ENCODE assay signal across 22 mouse cellular contexts in the genomic region with DNA sequence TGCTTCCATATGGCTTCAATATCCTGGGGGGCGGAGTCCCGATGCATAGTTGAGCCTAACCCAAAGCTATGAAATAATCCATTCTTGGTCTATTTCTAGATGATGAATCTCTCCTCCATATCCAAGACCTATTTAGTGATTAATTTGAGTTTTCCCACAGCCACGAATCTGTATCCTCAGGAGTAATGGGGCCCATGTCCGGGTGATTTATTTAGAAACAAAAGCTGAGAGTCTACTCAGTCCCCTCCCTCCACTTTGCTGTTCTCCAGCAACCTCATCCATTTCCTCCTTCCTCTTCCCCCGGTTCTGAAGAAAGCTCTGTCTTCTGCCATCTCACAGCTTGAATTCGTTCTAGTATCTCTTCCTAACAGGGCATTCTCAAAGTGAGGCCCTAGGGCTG.
DNase-seq lines count a peak whose midpoint lies in the region; ATAC-seq and TF ChIP-seq lines count a peak whose summit lies in the region.
"Had no signal": no experiment of that assay in that cellular context is flagged by ENCODE, and none has a peak within 500 bp of the region (broad histone marks: within the 10 kb centered on the region; RNA-seq: fewer than 3 reads in every experiment).

No protein-coding gene starts in this region.

- DNase-seq in gastrocnemius, adult 2 months: no peak
- no peak for DNase-seq in gastrocnemius, postnatal 25 days
- peak; percentile 56 for DNase-seq in kidney, postnatal 0 days (ENCODE audit: low spot score)
- DNase-seq in kidney, postnatal 25 days: no peak
- DNase-seq in spleen, adult 12 weeks (ENCODE audit: low spot score): no peak
- no peak for DNase-seq in heart, postnatal 10 days
- DNase-seq: adrenal gland, adult 8-10 months; cerebellum, adult 18-20 months; cerebellum, postnatal 14 days; kidney, postnatal 14 days; liver, embryonic 13.5 days; lung, adult 2 months; lung, postnatal 14 days had no signal

- peaks cover 12% of the 10 kb centered on the region for H3K4me1 ChIP-seq in kidney, postnatal 0 days (replicated peaks; ENCODE audit: insufficient read depth, low read length)
- peaks cover 23% of the 10 kb centered on the region for H3K4me1 ChIP-seq in intestine, embryonic 16.5 days (ENCODE audit: control insufficient read depth, insufficient read depth, low read length)
- H3K4me1 ChIP-seq in stomach, embryonic 15.5 days: peaks cover 4% of the 10 kb centered on the region; the same call in 1 of the 2 replicates

- H3K4me3 ChIP-seq in gastrocnemius, adult 2 months: no peak overlapping the region
- H3K4me3 ChIP-seq in kidney, postnatal 0 days (replicated peaks; ENCODE audit: low read depth, low read length): no peak overlapping the region
- no peak overlapping the region for H3K4me3 ChIP-seq in intestine, embryonic 16.5 days (ENCODE audit: low read length)
- no peak overlapping the region for H3K4me3 ChIP-seq in stomach, embryonic 15.5 days (replicated peaks)
- H3K4me3 ChIP-seq: embryonic facial prominence, embryonic 12.5 days; forebrain, embryonic 13.5 days; hindbrain, embryonic 10.5 days; left cerebral cortex, adult 2 months; liver, embryonic 13.5 days had no signal

- no peak for ATAC-seq in kidney, postnatal 0 days (replicated peaks; ENCODE audit: low FRiP score, low read depth)
- peak; percentile 36 for ATAC-seq in intestine, embryonic 16.5 days
- peak; percentile 40; the same call in 1 of the 2 replicates for ATAC-seq in stomach, embryonic 15.5 days (ENCODE audit: insufficient read depth, low FRiP score, low read depth)
- ATAC-seq: activated CD4-positive, CD25-positive, alpha-beta regulatory T cell, adult 4 months; forebrain, embryonic 13.5 days had no signal

- no peak overlapping the region for H3K9ac ChIP-seq in kidney, postnatal 0 days (ENCODE audit: low read depth, low read length)
- no peak overlapping the region for H3K9ac ChIP-seq in intestine, embryonic 16.5 days (ENCODE audit: low read depth, low read length)
- H3K9ac ChIP-seq in stomach, embryonic 15.5 days: no peak overlapping the region
- H3K9ac ChIP-seq: embryonic facial prominence, embryonic 12.5 days; forebrain, embryonic 13.5 days; liver, embryonic 13.5 days had no signal

- TF ChIP-seq CTCF in gastrocnemius, adult 2 months (IDR thresholded peaks at IDR 0.05): no peak
- TF ChIP-seq CTCF in kidney, postnatal 0 days (IDR thresholded peaks at IDR 0.05; ENCODE audit: low read depth): no peak

- H3K27me3 ChIP-seq in kidney, postnatal 0 days (ENCODE audit: insufficient read depth, low read length): no peaks in the 10 kb centered on the region
- H3K27me3 ChIP-seq in intestine, embryonic 16.5 days (replicated peaks; ENCODE audit: control insufficient read depth, insufficient read depth, low read length): no peaks in the 10 kb centered on the region
- H3K27me3 ChIP-seq in stomach, embryonic 15.5 days (replicated peaks): no peaks in the 10 kb centered on the region
- H3K27me3 ChIP-seq: embryonic facial prominence, embryonic 12.5 days; forebrain, embryonic 13.5 days; liver, embryonic 13.5 days had no signal

- 0 out of 2 replicates have a peak overlapping the region, but pooled peaks have one; percentile 8 for H3K27ac ChIP-seq in gastrocnemius, adult 2 months
- no peak overlapping the region for H3K27ac ChIP-seq in kidney, postnatal 0 days
- peak overlapping the region; percentile 53 for H3K27ac ChIP-seq in intestine, embryonic 16.5 days (ENCODE audit: low read length)
- H3K27ac ChIP-seq in stomach, embryonic 15.5 days: peak overlapping the region; percentile 28; the same call in 1 of the 2 replicates
- H3K27ac ChIP-seq: embryonic facial prominence, embryonic 12.5 days; forebrain, embryonic 13.5 days; hindbrain, embryonic 10.5 days; left cerebral cortex, adult 2 months; liver, embryonic 13.5 days had no signal

- 38% methylated on average over 6 of the region's 6 CpGs for WGBS in kidney, postnatal 0 days
- 45% methylated on average over 6 of the region's 6 CpGs for WGBS in intestine, embryonic 16.5 days
- 38% methylated on average over 6 of the region's 6 CpGs for WGBS in stomach, embryonic 15.5 days

- no peaks in the 10 kb centered on the region for H3K36me3 ChIP-seq in kidney, postnatal 0 days (ENCODE audit: insufficient read depth, low read length)
- no peaks in the 10 kb centered on the region for H3K36me3 ChIP-seq in intestine, embryonic 16.5 days (ENCODE audit: control insufficient read depth, insufficient read depth, low read length)
- H3K36me3 ChIP-seq in stomach, embryonic 15.5 days: no peaks in the 10 kb centered on the region
- H3K36me3 ChIP-seq: embryonic facial prominence, embryonic 12.5 days; hindbrain, embryonic 10.5 days; liver, embryonic 13.5 days had no signal

- H3K4me2 ChIP-seq in kidney, postnatal 0 days (ENCODE audit: low read length): no peak overlapping the region
- H3K4me2 ChIP-seq in intestine, embryonic 16.5 days (ENCODE audit: low read depth, low read length): no peak overlapping the region
- H3K4me2 ChIP-seq in stomach, embryonic 15.5 days: no peak overlapping the region
- H3K4me2 ChIP-seq: embryonic facial prominence, embryonic 12.5 days; forebrain, embryonic 13.5 days; heart, embryonic 11.5 days; liver, embryonic 13.5 days; midbrain, embryonic 11.5 days had no signal

- intact Hi-C loops in gastrocnemius, adult 2 months (cut with DNase I): no loop called here
- intact Hi-C loops in heart, postnatal 10 days (cut with DNase I): loop anchor here (10.0 kb wide), 1 partner anchor 123 kb away; a partner anchor contains a TSS

- no peaks in the 10 kb centered on the region for H3K9me3 ChIP-seq in kidney, postnatal 0 days (replicated peaks; ENCODE audit: low read length)
- no peaks in the 10 kb centered on the region for H3K9me3 ChIP-seq in intestine, embryonic 16.5 days (ENCODE audit: control insufficient read depth, low read length)
- no peaks in the 10 kb centered on the region for H3K9me3 ChIP-seq in stomach, embryonic 15.5 days
- H3K9me3 ChIP-seq: embryonic facial prominence, embryonic 12.5 days; forebrain, embryonic 13.5 days; hindbrain, embryonic 10.5 days; liver, embryonic 13.5 days had no signal
